Mouse (Mus musculus) lung, embryonic 15.5 days (tissue): ENCODE results near the gene Sema5b. TPM values are rescaled to one million over a fixed set of nuclear protein-coding genes. Genes with fewer than 3 reads are reported as not detected.
A peak's percentile ranks its signal among the peaks of the same experiment; 100 is the strongest.

Experiments
- ATAC-seq: fragments of 200-750 bp; cut with Nextera tagmentation; 2 replicates; pipeline ENCODE4 v1.8.0; 2017; ENCODE audit warnings: moderate number of reproducible peaks, borderline replicate concordance; ENCODE audit not compliant: low FRiP score, low TSS enrichment; ENCODE audit errors: extremely low read depth
- H3K27ac ChIP-seq: fragments of 300-500 bp; sonication (generic); 2 replicates; pipeline ENCODE4 v1.5.1; 2015; ENCODE audit warnings: moderate library complexity, mild to moderate bottlenecking, inconsistent platforms
- H3K27me3 ChIP-seq: fragments of 300-500 bp; sonication (generic); 2 replicates; pipeline ENCODE4 v1.6.1; 2015; ENCODE audit warnings: inconsistent platforms
- H3K36me3 ChIP-seq: fragments of 300-500 bp; sonication (generic); 2 replicates; pipeline ENCODE4 v1.6.1; 2015; ENCODE audit warnings: inconsistent platforms
- H3K4me1 ChIP-seq: fragments of 300-500 bp; sonication (generic); 2 replicates; pipeline ENCODE4 v1.6.1; 2015; ENCODE audit warnings: inconsistent platforms
- H3K4me2 ChIP-seq: fragments of 300-500 bp; sonication (generic); 2 replicates; pipeline ENCODE4 v1.6.1; 2015; ENCODE audit warnings: inconsistent platforms, mild to moderate bottlenecking, moderate library complexity
- H3K4me3 ChIP-seq: fragments of 300-500 bp; sonication (generic); 2 replicates; pipeline ENCODE4 v1.5.1; 2015; ENCODE audit warnings: mild to moderate bottlenecking, inconsistent platforms
- H3K9ac ChIP-seq: fragments of 300-500 bp; sonication (generic); 2 replicates; pipeline ENCODE4 v1.6.1; 2015; ENCODE audit warnings: inconsistent platforms
- H3K9me3 ChIP-seq: fragments of 300-500 bp; sonication (generic); 2 replicates; pipeline ENCODE4 v1.6.1; 2016; ENCODE audit warnings: inconsistent platforms
- WGBS: fragments of 180-500 bp; shearing (Covaris S2); methylation state at CpG from one replicate; pipeline ENCODE4 v1.1.7; 2015; 5-methylcytosine and 5-hydroxymethylcytosine counted together
- polyA plus RNA-seq: library from polyadenylated mRNA; unstranded; fragments of >200 nt; fragmentation: Nextera tagmentation; extraction: Ambion mirVana; gene quantifications from 2 replicates; pipeline ENCODE4 v1.2.1, GENCODE M21; 2015

Gene Sema5b
- polyA plus RNA-seq, 1 experiment from 2014 or later, result 4.5 TPM

GRCm38 (mm10) chr16:35524200-35524599, 16.7 kb upstream of the Sema5b start:
- Histone ChIP-seq H3K4me2 (no peak overlapping the region), H3K4me1 (no peaks in the 10 kb centered on the region), H3K4me3 (no peak overlapping the region), H3K9ac (no peak overlapping the region), H3K27me3 (0 out of 2 replicates have a peak, but pooled peaks cover 4% of the 10 kb centered on the region), H3K9me3 (no peaks in the 10 kb centered on the region), H3K36me3 (no peaks in the 10 kb centered on the region), H3K27ac (no peak overlapping the region)
- WGBS, result 68% methylated on average over 4 of the region's 4 CpGs
- no peak for ATAC-seq

- no peak overlapping the region for H3K4me3 ChIP-seq
- H3K27ac ChIP-seq, result no peak overlapping the region
- no peaks in the 10 kb centered on the region for H3K9me3 ChIP-seq
- ATAC-seq, result no peak
- no peak overlapping the region for H3K9ac ChIP-seq
- no peak overlapping the region for H3K4me2 ChIP-seq
- no peaks in the 10 kb centered on the region for H3K4me1 ChIP-seq
- H3K36me3 ChIP-seq, result no peaks in the 10 kb centered on the region
- WGBS, result 64% methylated on average over 3 of the region's 3 CpGs
- H3K27me3 ChIP-seq, result peaks cover 44% of the 10 kb centered on the region
These were observed 6.3 kb upstream of the Sema5b start for GRCm38 (mm10) chr16:35534630-35535029.

GRCm38 (mm10) chr16:35537651-35538050, 3.3 kb upstream of the Sema5b start:
- ATAC-seq, result no peak
- WGBS, result 57% methylated on average over 8 of the region's 8 CpGs
- no peaks in the 10 kb centered on the region for H3K9me3 ChIP-seq
- H3K27ac ChIP-seq, result no peak overlapping the region
- no peaks in the 10 kb centered on the region for H3K36me3 ChIP-seq
- peaks cover 66% of the 10 kb centered on the region for H3K27me3 ChIP-seq
- peaks cover 26% of the 10 kb centered on the region for H3K4me1 ChIP-seq
- H3K4me3 ChIP-seq, result no peak overlapping the region
- H3K4me2 ChIP-seq, result no peak overlapping the region
- H3K9ac ChIP-seq, result no peak overlapping the region

- ATAC-seq, result no peak
- no peak overlapping the region for H3K9ac ChIP-seq
- H3K27ac ChIP-seq, result no peak overlapping the region
- H3K27me3 ChIP-seq, result peaks cover 79% of the 10 kb centered on the region
- H3K4me2 ChIP-seq, result no peak overlapping the region
- WGBS, result 42% methylated on average over 9 of the region's 10 CpGs
- H3K9me3 ChIP-seq, result no peaks in the 10 kb centered on the region
- H3K4me3 ChIP-seq, result no peak overlapping the region
- H3K4me1 ChIP-seq, result peaks cover 27% of the 10 kb centered on the region
- H3K36me3 ChIP-seq, result no peaks in the 10 kb centered on the region
These were observed 1.9 kb upstream of the Sema5b start for GRCm38 (mm10) chr16:35539041-35539440.

GRCm38 (mm10) chr16:35540333-35541116, 420 bp upstream of the Sema5b start:
- peaks cover 79% of the 10 kb centered on the region for H3K27me3 ChIP-seq
- 1% methylated on average over 23 of the region's 23 CpGs for WGBS
- ATAC-seq, result no peak
- H3K4me1 ChIP-seq, result peaks cover 27% of the 10 kb centered on the region
- peak overlapping the region; percentile 99 for H3K4me2 ChIP-seq
- no peak overlapping the region for H3K27ac ChIP-seq
- no peaks in the 10 kb centered on the region for H3K9me3 ChIP-seq
- H3K9ac ChIP-seq, result 0 out of 2 replicates have a peak overlapping the region, but pooled peaks have one; percentile 39
- no peaks in the 10 kb centered on the region for H3K36me3 ChIP-seq
- H3K4me3 ChIP-seq, result peak overlapping the region; percentile 51

GRCm38 (mm10) chr16:35541661-35542420, 896 bp downstream of the Sema5b start:
- Histone ChIP-seq H3K27me3 (peaks cover 86% of the 10 kb centered on the region), H3K9me3 (no peaks in the 10 kb centered on the region), H3K4me1 (peaks cover 27% of the 10 kb centered on the region), H3K27ac (no peak overlapping the region), H3K4me2 (peak overlapping the region; percentile 99), H3K36me3 (no peaks in the 10 kb centered on the region), H3K4me3 (peak overlapping the region; percentile 51), H3K9ac (peak overlapping the region; percentile 39)
- 2% methylated on average over 54 of the region's 54 CpGs for WGBS
- peak; percentile 27; the same call in 1 of the 2 replicates for ATAC-seq

- Histone ChIP-seq H3K27ac (no peak overlapping the region), H3K4me1 (peaks cover 27% of the 10 kb centered on the region), H3K36me3 (no peaks in the 10 kb centered on the region), H3K4me2 (peak overlapping the region; percentile 99), H3K4me3 (peak overlapping the region; percentile 51), H3K9ac (no peak overlapping the region), H3K27me3 (peaks cover 85% of the 10 kb centered on the region), H3K9me3 (no peaks in the 10 kb centered on the region)
- WGBS, result 2% methylated on average over 27 of the region's 27 CpGs
- no peak for ATAC-seq
These were observed 1.5 kb downstream of the Sema5b start for GRCm38 (mm10) chr16:35542421-35542780.

- Histone ChIP-seq H3K4me2 (no peak overlapping the region), H3K27ac (no peak overlapping the region), H3K9me3 (no peaks in the 10 kb centered on the region), H3K4me1 (peaks cover 20% of the 10 kb centered on the region), H3K36me3 (no peaks in the 10 kb centered on the region), H3K4me3 (no peak overlapping the region), H3K9ac (no peak overlapping the region), H3K27me3 (peaks cover 53% of the 10 kb centered on the region)
- 83% methylated on average over 4 of the region's 4 CpGs for WGBS
- no peak for ATAC-seq
These were observed 4.8 kb downstream of the Sema5b start for GRCm38 (mm10) chr16:35545723-35546122.

- Histone ChIP-seq H3K9ac (no peak overlapping the region), H3K4me3 (no peak overlapping the region), H3K9me3 (no peaks in the 10 kb centered on the region), H3K4me2 (no peak overlapping the region), H3K27ac (no peak overlapping the region), H3K36me3 (no peaks in the 10 kb centered on the region), H3K27me3 (peaks cover 30% of the 10 kb centered on the region), H3K4me1 (no peaks in the 10 kb centered on the region)
- no peak for ATAC-seq
These were observed 7.0 kb downstream of the Sema5b start for GRCm38 (mm10) chr16:35547966-35548365.

- no peaks in the 10 kb centered on the region for H3K4me1 ChIP-seq
- H3K9me3 ChIP-seq, result no peaks in the 10 kb centered on the region
- no peak overlapping the region for H3K27ac ChIP-seq
- 94% methylated on average over 2 of the region's 2 CpGs for WGBS
- peaks cover 18% of the 10 kb centered on the region; the same call in 1 of the 2 replicates for H3K27me3 ChIP-seq
- no peak overlapping the region for H3K4me2 ChIP-seq
- H3K4me3 ChIP-seq, result no peak overlapping the region
- H3K36me3 ChIP-seq, result no peaks in the 10 kb centered on the region
- no peak for ATAC-seq
- H3K9ac ChIP-seq, result no peak overlapping the region
These were observed 8.4 kb downstream of the Sema5b start for GRCm38 (mm10) chr16:35549354-35549753.

GRCm38 (mm10) chr16:35555596-35556482, 14.9 kb downstream of the Sema5b start:
- Histone ChIP-seq H3K4me3 (no peak overlapping the region), H3K9me3 (no peaks in the 10 kb centered on the region), H3K4me1 (peaks cover 15% of the 10 kb centered on the region; the same call in 1 of the 2 replicates), H3K4me2 (no peak overlapping the region), H3K27me3 (no peaks in the 10 kb centered on the region; the same call in 1 of the 2 replicates), H3K36me3 (no peaks in the 10 kb centered on the region), H3K27ac (no peak overlapping the region), H3K9ac (no peak overlapping the region)
- peak; percentile 62; the same call in 1 of the 2 replicates for ATAC-seq
- WGBS, result 44% methylated on average over 15 of the region's 15 CpGs
